Comparison of ENCODE assay signal across 9 mouse cellular contexts in genomic region chr13:48464170-48464569, GRCm38 (mm10). TPM values are rescaled to one million over a fixed set of nuclear protein-coding genes. Genes with fewer than 3 reads are reported as not detected.
DNase-seq lines count a peak whose midpoint lies in the region; ATAC-seq and TF ChIP-seq lines count a peak whose summit lies in the region.
"Had no signal": no experiment of that assay in that cellular context is flagged by ENCODE, and none has a peak within 500 bp of the region (broad histone marks: within the 10 kb centered on the region; RNA-seq: fewer than 3 reads in every experiment).

No protein-coding gene starts in this region.

- H3K4me3 ChIP-seq in gastrocnemius, adult 2 months: no peak overlapping the region
- no peak overlapping the region for H3K4me3 ChIP-seq in liver, adult 2 months (ENCODE audit: insufficient read depth, low read depth, low read length)
- H3K4me3 ChIP-seq in neural tube, embryonic 11.5 days (ENCODE audit: low read depth, low read length): no peak overlapping the region
- H3K4me3 ChIP-seq: embryonic facial prominence, embryonic 15.5 days had no signal

- TF ChIP-seq CTCF in gastrocnemius, adult 2 months (IDR thresholded peaks at IDR 0.05): peak; percentile 90
- TF ChIP-seq CTCF in liver, adult 2 months (IDR thresholded peaks at IDR 0.05; ENCODE audit: low read depth, low read length): peak; percentile 66

- H3K79me2 ChIP-seq in liver, adult 2 months (ENCODE audit: control insufficient read depth, insufficient read depth, low read length): no peaks in the 10 kb centered on the region

- no peak for TF ChIP-seq POLR2A in liver, adult 2 months (IDR thresholded peaks at IDR 0.05; ENCODE audit: extremely low read depth, insufficient read depth, low read length)

- no peaks in the 10 kb centered on the region for H3K36me3 ChIP-seq in liver, adult 2 months (ENCODE audit: control insufficient read depth, insufficient read depth, low read length)
- H3K36me3 ChIP-seq in neural tube, embryonic 11.5 days (ENCODE audit: control insufficient read depth, insufficient read depth, low read length): no peaks in the 10 kb centered on the region
- H3K36me3 ChIP-seq: embryonic facial prominence, embryonic 15.5 days had no signal

- H3K4me2 ChIP-seq in neural tube, embryonic 11.5 days (ENCODE audit: low read depth): no peak overlapping the region
- H3K4me2 ChIP-seq: embryonic facial prominence, embryonic 15.5 days had no signal

- no peaks in the 10 kb centered on the region for H3K9me3 ChIP-seq in neural tube, embryonic 11.5 days (ENCODE audit: control insufficient read depth, low read length)
- H3K9me3 ChIP-seq: embryonic facial prominence, embryonic 15.5 days had no signal

- intact Hi-C loops in gastrocnemius, adult 2 months (cut with DNase I): loop anchor here (2.0 to 5.0 kb wide), 4 partner anchors 227 to 1115 kb away; no protein-coding TSS in a partner anchor

- 14% methylated on average over 4 of the region's 4 CpGs for WGBS in liver, adult 2 months
- 15% methylated on average over 4 of the region's 4 CpGs for WGBS in neural tube, embryonic 11.5 days

- H3K27ac ChIP-seq in gastrocnemius, adult 2 months: no peak overlapping the region
- no peak overlapping the region for H3K27ac ChIP-seq in liver, adult 2 months (replicated peaks; ENCODE audit: insufficient read depth, low read depth, low read length)
- no peak overlapping the region for H3K27ac ChIP-seq in neural tube, embryonic 11.5 days (ENCODE audit: low read depth, low read length)
- H3K27ac ChIP-seq: embryonic facial prominence, embryonic 15.5 days had no signal

- ATAC-seq in neural tube, embryonic 11.5 days (ENCODE audit: insufficient read depth, low FRiP score, low TSS enrichment): no peak

- H3K4me1 ChIP-seq in liver, adult 2 months (ENCODE audit: control insufficient read depth, insufficient read depth, low read length): no peaks in the 10 kb centered on the region
- no peaks in the 10 kb centered on the region for H3K4me1 ChIP-seq in neural tube, embryonic 11.5 days (ENCODE audit: control insufficient read depth, insufficient read depth, low read length)
- H3K4me1 ChIP-seq: embryonic facial prominence, embryonic 15.5 days had no signal

- DNase-seq in 3T3-L1 (ENCODE audit: low read depth, low spot score) (peak; percentile 81), R1 (ENCODE audit: low read depth, low spot score) (peak; percentile 69)
- peak; percentile 60 to 76 for DNase-seq in cerebellum, postnatal 36 days
- peak; percentile 56 for DNase-seq in gastrocnemius, adult 2 months
- peak; percentile 73 for DNase-seq in kidney, adult 9 months
- DNase-seq in liver, adult 2 months (ENCODE audit: extremely low read depth, low read depth, low spot score): peak; percentile 32
- peak; percentile 84 for DNase-seq in neural tube, embryonic 11.5 days (ENCODE audit: low spot score)
- DNase-seq in testis, postnatal 10 days (ENCODE audit: low spot score): peak; percentile 81

- no peak overlapping the region for H3K9ac ChIP-seq in liver, adult 2 months (ENCODE audit: low read depth, low read length)
- no peak overlapping the region for H3K9ac ChIP-seq in neural tube, embryonic 11.5 days (ENCODE audit: low read length)
- H3K9ac ChIP-seq: embryonic facial prominence, embryonic 15.5 days had no signal

- no peaks in the 10 kb centered on the region; the same call in 1 of the 2 replicates for H3K27me3 ChIP-seq in liver, adult 2 months (ENCODE audit: control insufficient read depth, insufficient read depth, low read length)
- H3K27me3 ChIP-seq in neural tube, embryonic 11.5 days (ENCODE audit: control insufficient read depth, insufficient read depth, low read length): no peaks in the 10 kb centered on the region

RNA-seq across cellular contexts. Expression of gene Zfp169, which starts 49.1 kb away (rescaled TPM):
- total RNA-seq in gastrocnemius, adult 2 months (2021): 1 to 10 TPM; 3.6 to 3.7 TPM
- total RNA-seq in liver, adult 2 months (2014; rRNA removed): 5.8 and 7.6 TPM in 2 replicates
- 3.0 and 3.1 TPM in 2 replicates for polyA plus RNA-seq in liver, adult 2 months (2012; rRNA removed)
- 8.9 and 9.1 TPM in 2 replicates for polyA plus RNA-seq in neural tube, embryonic 11.5 days (2014; fragmentation: Nextera tagmentation; extraction: Ambion mirVana)

RNA-seq across cellular contexts. Expression of gene A830005F24Rik, which starts 49.2 kb away (rescaled TPM):
- total RNA-seq in gastrocnemius, adult 2 months (2021): under 1 TPM in 1 of 2 experiments, not detected in 1; 0.31 TPM
- total RNA-seq in liver, adult 2 months (2014; rRNA removed): not detected in 2 replicates
- polyA plus RNA-seq in liver, adult 2 months (2012; rRNA removed): not detected in 2 replicates
- polyA plus RNA-seq in neural tube, embryonic 11.5 days (2014; fragmentation: Nextera tagmentation; extraction: Ambion mirVana): 2.0 and 3.1 TPM in 2 replicates

Comparison
In these comparisons a context has a peak if more than half of its experiments do, and no peak if none do; other contexts are left out.
1. DNase-seq: peak in every context shown above with its lines; median percentile 84 in neural tube, embryonic 11.5 days; 81 in 3T3-L1; 81 in testis, postnatal 10 days; 73 in kidney, adult 9 months; 69 in R1; 68 in cerebellum, postnatal 36 days; 56 in gastrocnemius, adult 2 months; 32 in liver, adult 2 months.